Mouse (Mus musculus): ENCODE results near the gene BC030870. TPM values are rescaled to one million over a fixed set of nuclear protein-coding genes. Genes with fewer than 3 reads are reported as not detected.
A peak's percentile ranks its signal among the peaks of the same experiment; 100 is the strongest.

The BC030870 gene
- polyA plus RNA-seq, 2 experiments, result 0.12 TPM; not detected in 1

DNA sequence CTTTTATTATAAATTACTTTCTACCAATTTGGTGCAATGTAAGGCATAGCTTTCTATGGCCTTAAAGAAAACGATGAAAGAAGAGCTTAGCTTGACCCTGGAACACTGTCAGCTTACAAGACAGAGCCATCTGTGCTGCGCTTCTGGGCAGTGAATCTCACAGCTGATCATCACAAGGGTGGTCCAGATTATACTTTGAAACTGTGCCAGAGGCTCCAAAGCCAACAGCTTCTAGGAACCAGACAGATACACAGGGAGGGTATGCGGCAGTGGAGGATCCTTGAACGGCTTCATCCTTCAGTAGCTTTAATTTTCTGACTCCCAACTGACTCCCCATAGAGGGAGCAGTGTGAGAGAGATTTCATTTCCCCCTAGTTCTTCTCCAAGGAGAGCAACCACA is 28.5 kb upstream of the BC030870 start:
- WGBS, result 85% methylated on average over 4 of the region's 4 CpGs
- no peak overlapping the region for H3K9ac ChIP-seq (ENCODE audit: low read depth, low read length, severe bottlenecking)
- H3K27ac ChIP-seq (replicated peaks; ENCODE audit: low read depth, low read length), result no peak overlapping the region
- no peak for ATAC-seq (ENCODE audit: low FRiP score, low read depth)
- no peaks in the 10 kb centered on the region for H3K9me3 ChIP-seq (ENCODE audit: control insufficient read depth, low read length)
- no peak overlapping the region for H3K4me3 ChIP-seq (replicated peaks; ENCODE audit: low read length)
- H3K36me3 ChIP-seq (ENCODE audit: control insufficient read depth, insufficient read depth, low read length), result no peaks in the 10 kb centered on the region
- no peak overlapping the region for H3K4me2 ChIP-seq (replicated peaks; ENCODE audit: low read depth, low read length, severe bottlenecking)
- H3K27me3 ChIP-seq (ENCODE audit: control insufficient read depth, insufficient read depth, low read length), result no peaks in the 10 kb centered on the region
- no peak for TF ChIP-seq POLR2A (IDR thresholded peaks at IDR 0.05; ENCODE audit: borderline replicate concordance, extremely low read depth, insufficient read depth, insufficient read length)
- no peak for DNase-seq (ENCODE audit: low spot score)
- no peaks in the 10 kb centered on the region for H3K4me1 ChIP-seq (ENCODE audit: control insufficient read depth, insufficient read depth, low read length)

GRCm38 (mm10) chr8:65138830-65139466 is 9.6 kb upstream of the BC030870 start:
- no peak overlapping the region for H3K9ac ChIP-seq (ENCODE audit: low read depth, low read length, severe bottlenecking)
- no peak overlapping the region for H3K4me2 ChIP-seq (replicated peaks; ENCODE audit: low read depth, low read length, severe bottlenecking)
- DNase-seq (ENCODE audit: low spot score) (peak; percentile 50), ATAC-seq (ENCODE audit: low FRiP score, low read depth) (no peak)
- WGBS, result 68% methylated on average over 3 of the region's 3 CpGs
- no peak for TF ChIP-seq POLR2A (IDR thresholded peaks at IDR 0.05; ENCODE audit: borderline replicate concordance, extremely low read depth, insufficient read depth, insufficient read length)
- H3K4me1 ChIP-seq (ENCODE audit: control insufficient read depth, insufficient read depth, low read length), result no peaks in the 10 kb centered on the region
- H3K36me3 ChIP-seq (ENCODE audit: control insufficient read depth, insufficient read depth, low read length), result no peaks in the 10 kb centered on the region
- H3K4me3 ChIP-seq (replicated peaks; ENCODE audit: low read length), result no peak overlapping the region
- H3K27ac ChIP-seq (replicated peaks; ENCODE audit: low read depth, low read length), result no peak overlapping the region
- H3K27me3 ChIP-seq (ENCODE audit: control insufficient read depth, insufficient read depth, low read length), result no peaks in the 10 kb centered on the region
- H3K9me3 ChIP-seq (ENCODE audit: control insufficient read depth, low read length), result no peaks in the 10 kb centered on the region

DNA sequence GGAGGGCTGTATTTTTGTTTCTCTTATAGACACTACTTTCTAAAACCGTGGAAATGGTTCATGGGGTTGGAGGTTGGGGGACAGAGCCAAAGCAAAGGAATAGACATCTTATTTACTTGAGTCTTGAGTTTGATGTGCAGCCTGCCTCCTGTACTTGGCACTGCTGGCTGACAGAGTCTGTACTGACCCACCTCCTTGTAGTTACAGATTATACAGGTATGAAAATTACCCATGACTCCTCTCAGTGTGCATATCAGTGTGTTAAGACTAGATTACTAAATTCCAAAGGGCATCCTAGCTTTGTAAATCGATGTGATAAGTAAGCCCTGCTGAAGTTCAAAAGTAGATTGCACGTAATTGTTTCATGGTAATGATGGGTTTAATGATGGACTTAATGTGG is 2.9 kb downstream of the BC030870 start:
- ATAC-seq (ENCODE audit: low FRiP score, low read depth) (no peak), DNase-seq (ENCODE audit: low spot score) (no peak)
- H3K4me2 ChIP-seq (replicated peaks; ENCODE audit: low read depth, low read length, severe bottlenecking), result no peak overlapping the region
- H3K27ac ChIP-seq (replicated peaks; ENCODE audit: low read depth, low read length), result no peak overlapping the region
- H3K9ac ChIP-seq (ENCODE audit: low read depth, low read length, severe bottlenecking), result no peak overlapping the region
- H3K9me3 ChIP-seq (ENCODE audit: control insufficient read depth, low read length), result no peaks in the 10 kb centered on the region
- no peaks in the 10 kb centered on the region for H3K4me1 ChIP-seq (ENCODE audit: control insufficient read depth, insufficient read depth, low read length)
- H3K4me3 ChIP-seq (replicated peaks; ENCODE audit: low read length), result no peak overlapping the region
- no peak for TF ChIP-seq POLR2A (IDR thresholded peaks at IDR 0.05; ENCODE audit: borderline replicate concordance, extremely low read depth, insufficient read depth, insufficient read length)
- no peaks in the 10 kb centered on the region for H3K36me3 ChIP-seq (ENCODE audit: control insufficient read depth, insufficient read depth, low read length)
- no peaks in the 10 kb centered on the region for H3K27me3 ChIP-seq (ENCODE audit: control insufficient read depth, insufficient read depth, low read length)
- WGBS, result 81% methylated on average over 3 of the region's 3 CpGs

DNA sequence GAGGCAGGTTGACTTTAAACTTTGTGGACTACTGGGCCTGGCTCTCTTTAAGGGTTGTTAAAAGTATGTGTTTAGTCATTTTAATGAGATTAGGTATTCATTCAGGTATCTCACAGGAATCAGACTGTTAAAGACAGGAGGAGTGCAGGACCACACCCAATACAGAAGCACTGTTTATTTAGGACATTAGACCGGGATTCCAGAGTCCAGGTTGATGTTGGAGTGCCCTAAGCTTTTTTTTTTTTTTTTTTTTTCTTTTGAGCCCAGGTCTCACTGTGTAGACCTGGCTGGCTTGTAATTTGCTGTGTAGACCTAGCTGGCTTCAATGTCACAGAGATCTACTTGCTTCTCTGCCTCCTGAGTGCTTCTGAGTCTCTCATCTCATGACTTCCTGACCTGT is 3.3 kb downstream of the BC030870 start:
- Histone ChIP-seq H3K27me3 (ENCODE audit: control insufficient read depth, insufficient read depth, low read length) (no peaks in the 10 kb centered on the region), H3K9me3 (ENCODE audit: control insufficient read depth, low read length) (no peaks in the 10 kb centered on the region), H3K27ac (replicated peaks; ENCODE audit: low read depth, low read length) (no peak overlapping the region), H3K4me3 (replicated peaks; ENCODE audit: low read length) (no peak overlapping the region), H3K9ac (ENCODE audit: low read depth, low read length, severe bottlenecking) (no peak overlapping the region), H3K4me1 (ENCODE audit: control insufficient read depth, insufficient read depth, low read length) (no peaks in the 10 kb centered on the region), H3K4me2 (replicated peaks; ENCODE audit: low read depth, low read length, severe bottlenecking) (no peak overlapping the region), H3K36me3 (ENCODE audit: control insufficient read depth, insufficient read depth, low read length) (no peaks in the 10 kb centered on the region)
- WGBS, result 83% methylated on average over 1 of the region's 1 CpGs
- DNase-seq (ENCODE audit: low spot score), result no peak
- ATAC-seq (ENCODE audit: low FRiP score, low read depth), result no peak
- TF ChIP-seq POLR2A (IDR thresholded peaks at IDR 0.05; ENCODE audit: borderline replicate concordance, extremely low read depth, insufficient read depth, insufficient read length), result no peak

DNA sequence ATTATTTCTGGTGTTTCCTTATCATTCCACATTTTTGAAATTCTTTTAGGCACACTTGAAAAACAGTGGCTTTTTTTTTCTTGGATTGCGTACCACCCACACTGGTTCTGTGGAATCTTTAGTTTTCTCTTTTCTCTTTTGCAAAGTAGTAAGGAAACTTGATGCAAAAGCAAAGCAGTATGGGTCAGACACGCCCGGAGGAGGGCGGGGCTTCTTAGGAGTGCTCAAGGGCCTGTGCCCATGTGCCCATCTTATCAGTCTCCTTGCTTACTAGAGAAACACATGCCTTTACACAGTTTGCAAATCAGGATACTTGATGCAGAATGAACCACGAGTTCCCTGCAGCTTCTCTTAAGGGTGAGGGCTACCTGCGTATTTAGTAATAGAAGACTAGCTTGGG is 17.3 kb downstream of the BC030870 start:
- ATAC-seq (ENCODE audit: low FRiP score, low read depth), result no peak
- no peak for DNase-seq (ENCODE audit: low spot score)
- Histone ChIP-seq H3K27ac (replicated peaks; ENCODE audit: low read depth, low read length) (no peak overlapping the region), H3K27me3 (ENCODE audit: control insufficient read depth, insufficient read depth, low read length) (no peaks in the 10 kb centered on the region), H3K9me3 (ENCODE audit: control insufficient read depth, low read length) (no peaks in the 10 kb centered on the region), H3K36me3 (ENCODE audit: control insufficient read depth, insufficient read depth, low read length) (no peaks in the 10 kb centered on the region), H3K4me3 (replicated peaks; ENCODE audit: low read length) (no peak overlapping the region), H3K4me2 (replicated peaks; ENCODE audit: low read depth, low read length, severe bottlenecking) (no peak overlapping the region), H3K9ac (ENCODE audit: low read depth, low read length, severe bottlenecking) (no peak overlapping the region), H3K4me1 (ENCODE audit: control insufficient read depth, insufficient read depth, low read length) (no peaks in the 10 kb centered on the region)
- no peak for TF ChIP-seq POLR2A (IDR thresholded peaks at IDR 0.05; ENCODE audit: borderline replicate concordance, extremely low read depth, insufficient read depth, insufficient read length)
- 84% methylated on average over 6 of the region's 6 CpGs for WGBS

Measured in limb, embryonic 14.5 days (tissue).